Mouse (Mus musculus) kidney, postnatal 4 days (tissue): ENCODE results near the gene Nle1.

ENCODE experiments used
- DNase-seq, 2 experiments: peaks; one replicate each; pipeline ENCODE4 v3.0.0; 2021; ENCODE audit warnings: mixed read lengths in 2 of 2

Gene Nle1

DNA sequence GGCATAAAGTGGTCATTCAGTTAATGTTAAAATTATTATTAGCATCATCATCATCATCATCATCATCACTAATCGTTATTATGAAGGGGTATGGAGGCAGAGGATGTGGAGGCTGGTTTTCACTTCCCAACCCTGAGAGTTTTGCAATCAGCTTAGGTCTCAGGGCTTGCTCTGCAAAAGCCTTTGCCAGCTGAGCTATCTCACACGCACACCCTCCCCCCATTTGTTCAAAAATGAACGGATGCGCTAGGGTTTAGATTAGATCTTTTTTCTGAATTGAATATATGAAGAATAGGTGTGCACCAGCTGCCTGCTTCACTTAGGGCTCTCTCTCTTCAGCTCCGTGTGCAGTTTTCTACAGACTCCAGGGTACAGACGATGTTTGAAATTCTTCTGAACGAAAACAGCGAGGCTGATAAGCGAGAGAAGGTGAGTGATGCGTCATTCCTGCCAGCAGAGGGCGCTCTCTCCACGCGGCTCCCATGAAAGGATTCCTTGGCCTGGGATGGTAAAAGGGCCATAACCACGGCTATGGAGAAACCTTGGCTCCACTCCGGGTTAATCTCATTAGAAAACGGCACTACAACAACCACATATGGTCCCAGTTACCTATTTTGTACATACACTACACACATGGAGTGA is 6.6 kb upstream of the Nle1 start:
- DNase-seq, result peak; percentile 89

- no peak for DNase-seq
Observed at GRCm38 (mm10) chr11:82910679-82911389, 2.6 kb upstream of the Nle1 start.

DNA sequence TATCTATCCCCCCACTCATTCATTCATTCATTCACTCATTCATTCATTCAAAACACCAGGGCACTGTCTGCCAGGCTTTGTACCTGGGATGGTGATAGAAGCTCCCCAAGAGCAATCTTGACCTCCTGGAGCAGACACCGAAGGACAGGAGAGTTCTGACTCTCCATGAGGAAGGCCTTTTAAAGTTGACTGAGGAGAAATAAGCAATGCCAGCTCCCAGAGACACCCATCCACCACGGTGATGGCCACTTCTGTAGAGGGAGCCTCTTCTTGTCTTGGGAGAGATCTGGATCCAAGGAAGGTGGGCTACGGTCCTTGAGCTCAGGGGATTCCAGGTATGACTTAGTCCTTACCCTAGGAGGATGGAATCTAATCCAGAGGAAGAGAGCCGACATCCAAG is 2.0 kb upstream of the Nle1 start, which contains the start of gene Unc45b:
TSS of gene Unc45b (plus strand) at position 301 of the 400 bp plus-strand sequence.
- DNase-seq, result no peak

DNA sequence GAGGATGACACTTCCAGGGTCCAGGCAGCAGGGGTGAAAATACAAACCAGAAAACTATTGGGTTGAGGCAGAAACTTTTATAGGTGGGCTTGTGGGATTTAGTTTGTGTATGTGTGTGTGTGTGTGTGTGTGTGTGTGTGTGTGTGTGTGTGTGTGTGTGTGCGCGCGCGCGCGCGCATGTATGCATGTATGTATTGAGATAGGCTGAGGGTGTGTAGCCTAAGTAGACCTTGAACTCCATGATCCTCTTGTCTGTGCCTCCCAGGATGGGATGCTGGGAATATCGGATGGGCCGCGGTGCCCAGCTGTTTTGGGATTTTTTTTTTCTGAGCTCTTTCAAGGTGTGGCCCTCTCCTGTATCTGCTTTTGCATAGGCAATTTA is 388 bp upstream of the Nle1 start:
- DNase-seq, result peak in 1 of 2 experiments; percentile 11

GRCm38 (mm10) chr11:82905816-82906215 is 2.4 kb downstream of the Nle1 start:
- no peak for DNase-seq

GRCm38 (mm10) chr11:82904952-82905351 is 3.3 kb downstream of the Nle1 start:
- no peak for DNase-seq

- no peak for DNase-seq
Observed at GRCm38 (mm10) chr11:82901606-82902310, 6.5 kb downstream of the Nle1 start.

GRCm38 (mm10) chr11:82899720-82900119 is 8.5 kb downstream of the Nle1 start:
- no peak for DNase-seq

DNA sequence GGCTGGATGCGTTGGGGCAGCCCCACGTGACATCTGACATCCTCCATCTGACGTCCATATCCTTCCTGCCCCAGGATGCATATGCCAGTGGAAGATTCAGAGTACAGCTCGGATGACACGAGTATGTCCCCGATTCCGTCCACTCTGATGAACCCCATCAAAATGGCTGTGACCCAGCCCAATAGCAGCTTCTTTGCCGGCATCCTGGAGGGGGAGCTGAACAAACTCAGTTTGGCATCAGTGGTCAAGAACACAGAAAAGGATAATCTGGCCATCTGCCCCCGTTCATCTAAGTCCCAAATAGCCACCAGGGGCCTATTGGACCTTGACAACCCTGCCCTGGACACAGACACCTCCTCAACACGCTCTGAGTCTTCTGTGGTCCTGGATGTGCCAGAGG is 10.7 kb downstream of the Nle1 start:
- DNase-seq, result peak in 1 of 2 experiments; percentile 27

- DNase-seq, result no peak
Observed at GRCm38 (mm10) chr11:82891936-82892335, 16.3 kb downstream of the Nle1 start, which contains the start of gene Fndc8. TSS of gene Fndc8 (plus strand) at chr11:82892124.

DNA sequence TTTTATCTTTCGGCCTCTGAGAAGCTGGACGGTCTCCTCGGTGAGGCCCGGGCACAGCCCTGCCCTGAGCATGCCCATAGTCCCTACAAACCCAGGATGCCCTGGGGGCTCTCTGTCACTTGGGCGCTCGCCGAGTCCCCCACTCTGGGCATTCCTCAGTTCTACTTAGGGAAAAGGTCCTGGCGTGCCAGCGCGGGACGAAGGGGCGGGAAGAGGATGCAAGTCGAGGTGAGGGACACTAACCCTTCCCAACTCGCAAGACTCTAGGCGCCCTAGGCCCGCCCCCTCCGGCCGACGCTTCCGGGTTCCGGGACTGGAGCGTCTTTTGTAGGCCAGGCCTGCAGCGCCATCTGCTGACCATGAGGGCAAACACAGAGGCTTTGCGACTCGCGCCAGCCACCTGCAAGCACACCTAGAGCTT is 17.9 kb downstream of the Nle1 start, which contains the start of gene Rad51d:
TSS of gene Rad51d (minus strand) at position 273 of the 421 bp plus-strand sequence.
- peak; percentile 97 for DNase-seq

GRCm38 (mm10) chr11:82889524-82890341 is 18.5 kb downstream of the Nle1 start:
- peak in 1 of 2 experiments; percentile 42 for DNase-seq

- peak; percentile 26 to 43 for DNase-seq
Observed at GRCm38 (mm10) chr11:82888491-82888946, 19.7 kb downstream of the Nle1 start.

DNA sequence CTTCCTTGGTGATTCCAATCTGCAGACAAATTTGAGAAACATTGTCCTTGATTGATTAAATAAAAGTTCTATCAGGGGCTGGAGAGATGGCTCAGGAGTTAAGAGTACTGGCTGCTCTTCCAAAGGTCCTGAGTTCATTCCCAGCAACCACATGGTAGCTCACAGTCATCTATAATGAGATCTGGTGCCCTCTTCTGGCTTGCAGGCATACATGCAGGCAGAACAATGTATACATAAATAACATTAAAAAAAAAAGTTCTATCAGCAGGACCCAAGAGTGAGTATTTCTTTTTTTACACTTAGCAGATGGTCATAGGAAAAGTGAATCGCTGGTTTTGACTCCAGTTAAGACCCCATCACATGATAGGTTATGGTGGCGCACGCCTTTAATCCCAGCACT is 21.7 kb downstream of the Nle1 start:
- no peak for DNase-seq

DNA sequence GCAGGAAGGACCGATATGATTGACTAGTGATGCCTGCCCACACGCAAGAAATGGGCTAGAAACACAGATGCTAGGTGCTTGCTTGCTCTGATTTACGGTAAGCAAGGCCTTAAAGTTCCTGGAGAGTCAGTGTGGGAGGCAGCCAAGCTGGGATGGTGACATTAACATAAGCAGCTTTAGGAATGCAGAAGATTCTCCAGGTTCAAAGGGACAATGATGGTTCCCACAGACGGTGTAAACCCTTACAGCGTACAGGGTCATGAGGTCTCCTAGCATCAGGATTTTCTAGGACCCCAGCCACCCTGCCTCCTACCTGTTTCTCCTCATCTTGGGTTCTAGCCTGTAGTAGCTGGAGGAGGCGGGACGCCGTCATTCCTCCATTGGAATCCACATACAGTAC is 25.0 kb downstream of the Nle1 start:
- DNase-seq, result no peak

GRCm38 (mm10) chr11:82877726-82878344 is 30.4 kb downstream of the Nle1 start:
- DNase-seq, result no peak

DNA sequence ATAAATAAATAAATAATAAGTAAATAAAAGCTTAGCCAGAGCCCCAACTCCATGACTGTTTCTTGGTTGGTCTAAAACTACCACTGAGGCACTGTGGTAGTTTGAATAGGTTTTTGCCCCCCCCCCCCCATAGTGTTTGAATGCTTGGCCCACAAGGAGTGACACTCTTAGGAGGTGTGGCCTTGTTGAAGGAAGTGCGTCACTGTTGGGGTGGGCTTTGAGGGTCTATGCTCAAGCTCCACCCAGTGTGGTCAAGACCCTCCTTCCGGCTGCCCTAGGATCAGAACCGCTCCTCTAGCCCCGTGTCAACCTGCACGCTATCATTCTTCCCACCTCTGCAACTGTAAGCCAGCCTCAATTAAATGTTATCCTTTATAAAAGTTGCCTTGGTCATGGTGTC is 32.6 kb downstream of the Nle1 start:
- no peak for DNase-seq

DNA sequence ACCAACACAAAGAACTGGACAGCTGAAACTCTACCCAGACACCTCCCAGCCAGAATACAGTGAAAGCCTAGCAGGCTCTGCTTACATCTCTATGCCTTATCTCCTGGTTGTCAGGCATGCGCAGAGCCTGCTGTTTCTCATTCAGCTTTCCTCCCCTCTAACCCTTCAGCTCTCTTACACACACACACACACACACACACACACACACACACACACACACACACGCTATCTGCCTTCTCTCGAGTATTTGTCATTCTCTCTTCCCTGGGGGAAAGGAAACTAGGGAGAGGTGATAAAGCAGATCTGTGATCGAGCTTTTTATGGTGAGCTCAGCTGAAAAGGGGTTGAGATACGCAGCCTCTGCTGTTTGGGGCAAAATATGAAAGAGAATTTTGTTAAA is 33.3 kb downstream of the Nle1 start:
- no peak for DNase-seq

GRCm38 (mm10) chr11:82871031-82871446 is 37.2 kb downstream of the Nle1 start, which contains the start of gene Rffl:
TSS of gene Rffl (minus strand) at chr11:82871210.
- peak; percentile 99 for DNase-seq

DNA sequence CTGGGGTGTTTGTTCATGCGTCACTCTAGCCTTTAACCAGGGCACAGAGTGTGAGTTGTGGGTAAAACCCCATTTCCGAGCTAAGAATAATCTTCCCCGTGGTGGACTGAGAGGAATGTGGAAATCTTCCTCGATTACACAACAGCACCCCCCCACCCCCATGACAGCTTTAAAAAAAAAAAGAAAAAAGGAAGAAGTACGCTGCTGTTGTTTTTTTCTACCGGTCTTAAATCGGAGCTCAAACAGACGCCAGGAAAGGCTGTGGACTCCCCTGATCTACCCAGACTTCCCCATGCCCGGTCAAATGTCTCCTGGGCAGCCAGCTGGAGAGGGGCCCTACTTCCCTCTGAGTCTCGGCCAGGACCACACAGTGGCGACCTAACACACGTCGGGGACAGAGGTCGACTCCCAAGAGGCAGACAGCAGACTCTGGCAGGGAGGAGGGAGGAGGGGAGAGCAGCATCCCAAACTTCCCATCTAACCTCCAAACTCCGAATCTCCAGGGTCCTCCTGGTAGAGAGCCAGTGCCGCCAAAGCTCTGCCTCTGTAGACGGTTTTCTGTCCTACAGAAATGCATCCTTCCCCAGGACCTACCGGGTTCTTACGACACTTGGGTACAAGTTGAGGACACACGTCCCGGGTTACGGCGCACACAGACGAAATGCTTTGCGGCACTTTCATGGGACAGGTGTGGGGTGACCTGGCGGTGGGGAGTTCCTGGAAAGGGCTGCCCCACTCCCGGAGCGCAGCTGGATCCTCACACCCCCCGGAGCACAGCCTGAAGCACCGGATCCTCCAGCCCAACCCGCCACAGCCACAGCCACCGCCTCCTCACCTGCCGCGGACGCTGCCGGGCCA is 37.8 kb downstream of the Nle1 start:
- peak; percentile 72 to 82 for DNase-seq
